Mouse (Mus musculus) kidney, postnatal 0 days (tissue): ENCODE results near the gene Zbed5. TPM values are rescaled to one million over a fixed set of nuclear protein-coding genes. Genes with fewer than 3 reads are reported as not detected.
A peak's percentile ranks its signal among the peaks of the same experiment; 100 is the strongest.

Experiments
- ATAC-seq: fragments of 200-750 bp; cut with Nextera tagmentation; replicated peaks from 2 replicates; pipeline ENCODE4 v1.8.0; 2017; ENCODE audit warnings: low read depth, moderate number of reproducible peaks, moderate TSS enrichment, moderate library complexity; ENCODE audit not compliant: low FRiP score
- DNase-seq: peaks from one replicate; pipeline ENCODE4 v3.0.0-alpha.2; 2016; ENCODE audit warnings: low spot score
- H3K27ac ChIP-seq: fragments of 300-500 bp; sonication (generic); 2 replicates; pipeline ENCODE4 v1.5.1; 2014; ENCODE audit warnings: mild to moderate bottlenecking
- H3K27me3 ChIP-seq: fragments of 300-500 bp; sonication (generic); 2 replicates; pipeline ENCODE4 v1.6.1; 2014; ENCODE audit warnings: low read length, mixed read lengths; ENCODE audit not compliant: insufficient read depth
- H3K36me3 ChIP-seq: fragments of 300-500 bp; sonication (generic); 2 replicates; pipeline ENCODE4 v1.6.1; 2014; ENCODE audit warnings: low read length, mixed read lengths; ENCODE audit not compliant: insufficient read depth
- H3K4me1 ChIP-seq: fragments of 300-500 bp; sonication (generic); replicated peaks from 2 replicates; pipeline ENCODE4 v1.6.1; 2014; ENCODE audit warnings: antibody characterized with exemption, low read length, mixed read lengths; ENCODE audit not compliant: insufficient read depth
- H3K4me2 ChIP-seq: fragments of 300-500 bp; sonication (generic); 2 replicates; pipeline ENCODE4 v1.6.1; 2014; ENCODE audit warnings: mild to moderate bottlenecking, low read length, moderate library complexity, mixed read lengths
- H3K4me3 ChIP-seq: fragments of 300-500 bp; sonication (generic); replicated peaks from 2 replicates; pipeline ENCODE4 v1.5.1; 2014; ENCODE audit warnings: low read depth, low read length
- H3K9ac ChIP-seq: fragments of 300-500 bp; sonication (generic); 2 replicates; pipeline ENCODE4 v1.6.1; 2014; ENCODE audit warnings: low read depth, low read length
- H3K9me3 ChIP-seq: fragments of 300-500 bp; sonication (generic); replicated peaks from 2 replicates; pipeline ENCODE4 v1.6.1; 2016; ENCODE audit warnings: low read length, inconsistent platforms, mixed read lengths
- CTCF ChIP-seq: IDR thresholded peaks from 2 replicates; pipeline ENCODE4 v1.5.1; 2016; ENCODE audit warnings: antibody characterized with exemption, low read depth, mild to moderate bottlenecking, moderate library complexity
- WGBS: fragments of 180-500 bp; shearing (Covaris S2); extraction: QIAGEN DNeasy Blood & Tissue Kit; methylation state at CpG from one replicate; pipeline ENCODE4 v1.1.7; 2014; 5-methylcytosine and 5-hydroxymethylcytosine counted together
- polyA plus RNA-seq: library from polyadenylated mRNA; unstranded; fragments of >200 nt; fragmentation: Nextera tagmentation; extraction: Ambion mirVana; gene quantifications from 2 replicates; pipeline ENCODE4 v1.2.1, GENCODE M21; 2015

The Zbed5 gene
- polyA plus RNA-seq, 1 experiment from 2014 or later = 6.6 TPM

- Histone ChIP-seq H3K9ac (no peak overlapping the region), H3K4me3 (no peak overlapping the region), H3K9me3 (no peaks in the 10 kb centered on the region), H3K27ac (no peak overlapping the region; the same call in 1 of the 2 replicates), H3K4me1 (no peaks in the 10 kb centered on the region), H3K27me3 (no peaks in the 10 kb centered on the region), H3K4me2 (no peak overlapping the region), H3K36me3 (no peaks in the 10 kb centered on the region)
- no peak for TF ChIP-seq CTCF
- 50% methylated on average over 9 of the region's 9 CpGs for WGBS
- ATAC-seq (no peak), DNase-seq (no peak)
Observed at GRCm38 (mm10) chr5:129929924-129930855, 34.7 kb downstream of the Zbed5 start.

- H3K9me3 ChIP-seq = no peaks in the 10 kb centered on the region
- no peak for DNase-seq
- H3K27me3 ChIP-seq = no peaks in the 10 kb centered on the region
- no peaks in the 10 kb centered on the region for H3K4me1 ChIP-seq
- TF ChIP-seq CTCF = no peak
- no peaks in the 10 kb centered on the region for H3K36me3 ChIP-seq
- no peak overlapping the region for H3K9ac ChIP-seq
- no peak overlapping the region for H3K4me3 ChIP-seq
- ATAC-seq = no peak
- H3K27ac ChIP-seq = no peak overlapping the region
- no peak overlapping the region for H3K4me2 ChIP-seq
- 52% methylated on average over 4 of the region's 4 CpGs for WGBS
Observed at GRCm38 (mm10) chr5:129936941-129937340, 41.4 kb downstream of the Zbed5 start.

DNA sequence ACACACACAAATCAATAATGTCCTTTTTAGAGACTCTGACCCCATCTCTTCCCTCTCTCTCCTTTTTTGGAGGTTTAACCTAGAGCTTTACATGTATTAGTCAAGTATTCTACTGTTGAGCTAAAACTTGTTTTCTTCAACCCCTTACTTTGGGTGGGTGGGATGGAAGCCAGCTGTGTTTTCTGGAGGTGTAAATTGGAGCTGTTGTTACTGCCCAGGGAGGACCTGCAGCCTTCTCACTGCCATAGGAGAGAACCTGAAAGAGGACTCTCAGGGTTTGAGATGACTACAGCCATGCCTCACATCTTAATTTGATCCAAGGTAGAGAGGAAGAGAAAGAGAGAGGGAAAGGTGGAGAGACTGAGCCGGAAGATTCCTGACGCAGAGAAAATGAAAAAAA is 44.8 kb downstream of the Zbed5 start:
- H3K9ac ChIP-seq = no peak overlapping the region
- no peak overlapping the region; the same call in 1 of the 2 replicates for H3K4me2 ChIP-seq
- DNase-seq (no peak), ATAC-seq (no peak)
- WGBS = 35% methylated on average over 2 of the region's 2 CpGs
- no peaks in the 10 kb centered on the region for H3K36me3 ChIP-seq
- H3K4me3 ChIP-seq = no peak overlapping the region
- H3K9me3 ChIP-seq = no peaks in the 10 kb centered on the region
- H3K27me3 ChIP-seq = no peaks in the 10 kb centered on the region
- no peak for TF ChIP-seq CTCF
- no peak overlapping the region for H3K27ac ChIP-seq
- H3K4me1 ChIP-seq = no peaks in the 10 kb centered on the region; the same call in 1 of the 2 replicates

GRCm38 (mm10) chr5:129940736-129941494 is 45.4 kb downstream of the Zbed5 start:
- peak overlapping the region; percentile 50 for H3K4me2 ChIP-seq
- no peak overlapping the region for H3K9ac ChIP-seq
- no peaks in the 10 kb centered on the region for H3K27me3 ChIP-seq
- WGBS = 5% methylated on average over 9 of the region's 9 CpGs
- H3K9me3 ChIP-seq = no peaks in the 10 kb centered on the region
- peak; percentile 22 for DNase-seq
- 0 out of 2 replicates have a peak overlapping the region, but pooled peaks have one; percentile 25 for H3K27ac ChIP-seq
- no peak for ATAC-seq
- no peaks in the 10 kb centered on the region; the same call in 1 of the 2 replicates for H3K4me1 ChIP-seq
- H3K36me3 ChIP-seq = no peaks in the 10 kb centered on the region
- peak overlapping the region; percentile 67 for H3K4me3 ChIP-seq
- no peak for TF ChIP-seq CTCF

DNA sequence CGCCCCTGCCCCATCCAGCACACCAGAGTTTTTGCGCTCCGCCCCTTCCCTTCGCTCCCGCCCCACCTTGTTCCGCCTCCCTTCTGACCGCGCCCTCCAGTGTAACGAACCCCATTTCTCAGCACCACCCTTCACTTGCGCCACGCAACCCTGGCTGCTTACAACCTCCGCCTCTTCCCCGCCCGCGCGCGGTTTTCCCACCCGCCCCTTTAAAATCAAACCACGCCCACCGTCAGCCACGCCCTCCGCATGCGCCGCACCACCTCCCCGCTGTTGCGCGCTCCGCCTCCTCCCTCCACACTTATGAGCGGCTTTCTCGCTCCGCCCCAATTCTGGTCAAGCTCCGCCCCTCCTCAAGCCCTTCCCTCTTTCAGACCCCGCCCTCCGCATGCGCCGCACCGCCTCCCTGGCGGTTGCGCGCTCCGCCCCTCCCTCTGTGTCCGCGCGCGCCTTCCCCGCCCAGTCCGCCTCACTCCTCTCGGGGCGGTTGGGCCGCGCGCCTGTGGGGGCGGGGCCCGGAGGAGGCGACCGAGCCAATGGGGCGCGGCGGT is 46.0 kb downstream of the Zbed5 start, which contains the start of gene Vkorc1l1:
TSS of gene Vkorc1l1 (plus strand) at position 476 of the 551 bp plus-strand sequence.
- DNase-seq (peak; percentile 99), ATAC-seq (peak; percentile 97)
- Histone ChIP-seq H3K36me3 (no peaks in the 10 kb centered on the region), H3K9ac (peak within 1 kb of the TSS; percentile 76), H3K4me3 (peak within 1 kb of the TSS; percentile 67), H3K4me1 (no peaks in the 10 kb centered on the region; the same call in 1 of the 2 replicates), H3K27me3 (no peaks in the 10 kb centered on the region), H3K4me2 (peak within 1 kb of the TSS; percentile 72), H3K9me3 (no peaks in the 10 kb centered on the region), H3K27ac (peak within 1 kb of the TSS; percentile 74)
- peak; percentile 6; the same call in 1 of the 2 replicates for TF ChIP-seq CTCF
- WGBS = 1% methylated on average over 52 of the region's 59 CpGs
